Mouse (Mus musculus) hindbrain, embryonic 14.5 days (tissue): ENCODE measurements at regions not wholly inside any gene's neighbourhood (a gene's known extent, or its start where the extent isn't known, plus 50 kb on each side); places are given as distances from the start of the nearest gene placed in this dataset.

Source experiments
- ATAC-seq: fragments of 200-750 bp; cut with Nextera tagmentation; 2 replicates; pipeline ENCODE4 v1.8.0; 2017; ENCODE audit warnings: moderate number of reproducible peaks, mild to moderate bottlenecking, moderate TSS enrichment, moderate library complexity; ENCODE audit not compliant: low FRiP score
- DNase-seq: peaks from one replicate; pipeline ENCODE4 v3.0.0-alpha.2; 2015; ENCODE audit warnings: low spot score
- H3K27ac ChIP-seq: fragments of 300-500 bp; sonication (generic); 2 replicates; pipeline ENCODE4 v1.5.1; 2014; ENCODE audit warnings: mild to moderate bottlenecking, moderate library complexity
- H3K27me3 ChIP-seq: fragments of 300-500 bp; sonication (generic); 2 replicates; pipeline ENCODE4 v1.6.1; 2014; ENCODE audit warnings: mild to moderate bottlenecking, low read length, mixed read lengths; ENCODE audit not compliant: control insufficient read depth, insufficient read depth
- H3K36me3 ChIP-seq: fragments of 300-500 bp; sonication (generic); replicated peaks from 2 replicates; pipeline ENCODE4 v1.6.1; 2014; ENCODE audit not compliant: control insufficient read depth, insufficient read depth
- H3K4me1 ChIP-seq: fragments of 300-500 bp; sonication (generic); replicated peaks from 2 replicates; pipeline ENCODE4 v1.6.1; 2014; ENCODE audit warnings: antibody characterized with exemption, low read length, mixed read lengths; ENCODE audit not compliant: control insufficient read depth, insufficient read depth
- H3K4me2 ChIP-seq: fragments of 300-500 bp; sonication (generic); replicated peaks from 2 replicates; pipeline ENCODE4 v1.6.1; 2014; ENCODE audit warnings: mild to moderate bottlenecking, moderate library complexity
- H3K4me3 ChIP-seq: fragments of 300-500 bp; sonication (generic); replicated peaks from 2 replicates; pipeline ENCODE4 v1.5.1; 2014; ENCODE audit warnings: mild to moderate bottlenecking, low read length
- H3K9ac ChIP-seq: fragments of 300-500 bp; sonication (generic); 2 replicates; pipeline ENCODE4 v1.6.1; 2014
- H3K9me3 ChIP-seq: fragments of 300-500 bp; sonication (generic); 2 replicates; pipeline ENCODE4 v1.6.1; 2016; ENCODE audit warnings: low read length; ENCODE audit not compliant: control insufficient read depth
- whole genome bisulfite sequencing: fragments of 180-500 bp; shearing (Covaris S2); extraction: QIAGEN DNeasy Blood & Tissue Kit; methylation state at CpG from one replicate; pipeline ENCODE4 v1.1.7; 2014; 5-methylcytosine and 5-hydroxymethylcytosine counted together

DNA sequence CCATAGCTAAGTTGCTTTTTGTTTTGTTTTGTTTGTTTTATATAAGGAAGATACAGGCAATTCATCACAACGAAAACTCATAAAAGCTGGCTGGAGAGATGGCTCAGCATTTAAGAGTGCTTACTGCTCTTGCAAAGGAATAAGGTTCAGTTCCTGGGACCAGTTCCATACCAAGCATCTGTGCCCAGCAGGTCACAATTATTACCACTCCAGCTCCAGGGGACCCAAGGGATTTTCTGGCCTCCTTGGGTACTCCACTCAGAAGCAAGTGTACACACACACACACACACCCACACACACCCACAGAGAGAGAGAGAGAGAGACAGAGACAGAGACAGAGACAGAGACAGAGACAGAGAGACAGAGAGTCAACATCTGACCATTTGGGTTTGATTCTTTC lies 359.6 kb upstream of the Trib2 start:
- Histone ChIP-seq H3K27ac (no peak overlapping the region), H3K9ac (no peak overlapping the region), H3K27me3 (no peaks in the 10 kb centered on the region), H3K4me1 (peaks cover 2% of the 10 kb centered on the region; the same call in 1 of the 2 replicates), H3K36me3 (no peaks in the 10 kb centered on the region), H3K4me3 (no peak overlapping the region), H3K4me2 (no peak overlapping the region), H3K9me3 (no peaks in the 10 kb centered on the region)
- 90% methylated on average over 1 of the region's 1 CpGs for WGBS
- ATAC-seq (no peak), DNase-seq (no peak)

DNA sequence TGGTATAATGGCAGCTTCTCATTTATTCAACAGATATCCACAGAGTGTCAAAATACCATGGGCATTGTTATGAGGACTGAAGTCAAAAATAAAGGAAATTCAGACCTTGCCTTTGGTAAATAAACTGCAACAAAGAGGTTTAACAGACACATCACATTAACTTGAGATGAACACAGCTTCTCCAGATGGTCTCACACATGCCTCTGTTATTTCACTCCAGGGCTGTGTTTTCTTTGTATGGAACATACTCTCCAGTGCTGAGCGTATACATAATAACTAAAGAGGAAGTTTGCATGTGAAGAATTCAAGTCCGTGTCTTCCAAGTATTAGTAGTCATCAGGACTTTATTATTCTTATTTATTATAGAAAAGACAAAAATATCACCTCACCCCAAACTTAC lies 355.5 kb upstream of the Trib2 start:
- no peak overlapping the region for H3K4me2 ChIP-seq
- no peak for ATAC-seq
- H3K36me3 ChIP-seq: no peaks in the 10 kb centered on the region
- H3K9ac ChIP-seq: no peak overlapping the region
- H3K4me1 ChIP-seq: no peaks in the 10 kb centered on the region
- 79% methylated on average over 2 of the region's 2 CpGs for WGBS
- no peak for DNase-seq
- no peak overlapping the region for H3K4me3 ChIP-seq
- no peaks in the 10 kb centered on the region for H3K27me3 ChIP-seq
- no peak overlapping the region for H3K27ac ChIP-seq
- H3K9me3 ChIP-seq: no peaks in the 10 kb centered on the region

DNA sequence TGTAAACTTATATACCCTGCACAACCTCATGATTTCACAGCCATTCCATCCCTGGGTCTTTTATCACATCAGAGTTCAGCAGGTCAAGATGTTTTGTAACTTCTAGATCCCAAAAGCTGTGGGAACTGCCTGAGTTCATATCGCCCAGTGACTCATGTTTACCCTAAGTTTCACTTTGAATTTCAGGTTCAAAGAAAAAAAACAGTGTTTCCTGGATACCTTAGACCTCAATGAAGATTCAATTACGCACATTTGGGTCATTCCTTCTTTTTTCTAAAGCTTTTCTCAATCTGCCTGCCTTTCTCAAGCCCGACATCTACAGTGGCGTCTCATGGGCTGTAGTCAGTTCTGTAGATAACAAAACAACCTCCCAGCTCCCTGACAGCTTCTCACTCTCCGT lies 354.9 kb upstream of the Trib2 start:
- DNase-seq (no peak), ATAC-seq (no peak)
- Histone ChIP-seq H3K27ac (no peak overlapping the region), H3K4me3 (no peak overlapping the region), H3K36me3 (no peaks in the 10 kb centered on the region), H3K9ac (no peak overlapping the region), H3K27me3 (no peaks in the 10 kb centered on the region), H3K4me1 (no peaks in the 10 kb centered on the region), H3K9me3 (no peaks in the 10 kb centered on the region), H3K4me2 (no peak overlapping the region)
- 89% methylated on average over 5 of the region's 5 CpGs for WGBS

DNA sequence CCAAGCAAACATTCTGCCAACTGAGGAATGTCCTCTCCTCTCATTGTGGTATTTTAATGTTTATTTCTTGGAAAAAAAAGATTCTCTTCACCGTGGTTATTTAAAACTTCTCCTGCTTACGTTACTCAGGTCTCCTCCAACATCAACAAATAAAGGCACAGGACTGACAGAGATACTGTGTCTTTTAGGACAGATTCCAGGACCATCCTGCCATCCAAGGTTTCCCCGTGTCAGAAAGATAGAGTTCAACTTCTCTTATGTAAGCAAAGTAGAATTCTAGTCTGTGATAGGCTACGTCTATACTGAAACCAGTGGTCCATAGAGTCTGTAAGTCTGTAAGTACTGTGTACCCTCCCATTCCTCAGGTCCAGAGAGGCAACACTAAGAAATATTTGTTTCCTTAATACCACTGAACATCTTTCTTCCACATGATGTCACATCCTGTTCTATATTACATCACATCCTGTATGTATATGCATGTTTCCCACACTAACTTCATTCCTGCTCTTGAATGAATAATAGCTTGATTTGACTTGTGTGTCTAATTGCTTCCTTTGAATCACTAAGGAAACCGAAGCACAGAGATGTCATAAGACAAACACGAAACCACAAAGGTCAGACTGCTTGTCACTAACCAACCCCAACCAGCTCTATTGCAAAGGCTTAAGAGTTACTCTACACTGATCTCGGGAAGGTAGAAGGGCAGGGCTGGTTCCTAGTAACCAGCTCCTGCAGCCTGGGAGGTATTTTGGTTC lies 353.2 kb upstream of the Trib2 start:
- no peak overlapping the region for H3K9ac ChIP-seq
- no peaks in the 10 kb centered on the region for H3K27me3 ChIP-seq
- DNase-seq: no peak
- no peaks in the 10 kb centered on the region for H3K4me1 ChIP-seq
- no peak overlapping the region for H3K4me3 ChIP-seq
- H3K9me3 ChIP-seq: no peaks in the 10 kb centered on the region
- H3K36me3 ChIP-seq: no peaks in the 10 kb centered on the region
- ATAC-seq: no peak
- no peak overlapping the region for H3K4me2 ChIP-seq
- 80% methylated on average over 7 of the region's 7 CpGs for WGBS
- H3K27ac ChIP-seq: no peak overlapping the region

DNA sequence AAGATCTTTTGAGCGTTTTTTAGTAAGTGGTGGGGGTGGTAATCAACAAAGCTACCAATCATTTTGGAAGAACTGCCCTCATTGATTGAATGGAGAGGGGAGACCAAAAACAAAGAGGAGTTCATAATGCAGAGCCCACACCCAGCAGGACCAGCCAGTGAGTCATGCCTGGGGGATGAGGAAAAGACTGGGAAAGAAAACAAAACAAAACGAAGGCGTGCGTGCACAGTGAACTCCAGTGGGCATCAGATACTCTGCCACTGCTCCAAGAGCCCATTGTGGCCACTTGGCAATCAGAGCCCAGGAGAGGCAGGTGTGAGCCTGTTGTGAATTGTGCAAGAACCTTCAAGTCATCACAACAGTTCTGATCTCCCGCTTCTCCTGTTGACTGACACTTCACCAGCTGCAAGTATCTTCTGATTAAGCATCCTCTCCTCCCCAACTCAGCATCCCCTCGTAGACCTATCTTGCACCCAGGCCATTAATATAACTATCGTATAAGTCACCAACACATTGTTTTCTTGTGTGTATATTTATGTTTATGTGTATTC lies 351.1 kb upstream of the Trib2 start:
- Histone ChIP-seq H3K4me2 (no peak overlapping the region), H3K27me3 (no peaks in the 10 kb centered on the region), H3K4me3 (no peak overlapping the region), H3K4me1 (no peaks in the 10 kb centered on the region), H3K27ac (no peak overlapping the region), H3K9ac (no peak overlapping the region), H3K9me3 (no peaks in the 10 kb centered on the region), H3K36me3 (no peaks in the 10 kb centered on the region)
- DNase-seq (no peak), ATAC-seq (no peak)
- 79% methylated on average over 7 of the region's 7 CpGs for WGBS

DNA sequence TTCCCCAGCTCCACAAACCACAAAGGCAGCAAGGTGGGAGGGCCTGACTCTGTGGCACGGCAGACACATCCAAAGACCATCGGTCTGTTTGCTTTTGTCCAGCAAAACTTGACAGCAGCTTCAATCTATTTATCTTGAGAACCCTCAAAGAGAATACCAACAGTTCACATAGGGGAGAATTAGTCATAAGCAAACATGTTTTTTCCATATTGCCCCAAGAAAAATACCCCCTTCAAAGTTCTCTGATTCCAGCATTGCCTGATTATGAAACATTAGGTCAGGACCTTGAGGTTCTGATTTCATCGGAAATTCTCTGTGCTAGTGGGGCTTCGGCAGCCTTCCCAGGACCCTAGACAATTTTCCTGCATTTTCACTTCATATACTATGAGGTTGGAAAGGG lies 348.4 kb upstream of the Trib2 start:
- no peak overlapping the region for H3K4me3 ChIP-seq
- WGBS: 82% methylated on average over 4 of the region's 4 CpGs
- no peak overlapping the region for H3K27ac ChIP-seq
- H3K4me2 ChIP-seq: no peak overlapping the region
- ATAC-seq (no peak), DNase-seq (no peak)
- no peaks in the 10 kb centered on the region for H3K36me3 ChIP-seq
- H3K27me3 ChIP-seq: no peaks in the 10 kb centered on the region
- no peak overlapping the region for H3K9ac ChIP-seq
- no peaks in the 10 kb centered on the region for H3K9me3 ChIP-seq
- H3K4me1 ChIP-seq: no peaks in the 10 kb centered on the region

DNA sequence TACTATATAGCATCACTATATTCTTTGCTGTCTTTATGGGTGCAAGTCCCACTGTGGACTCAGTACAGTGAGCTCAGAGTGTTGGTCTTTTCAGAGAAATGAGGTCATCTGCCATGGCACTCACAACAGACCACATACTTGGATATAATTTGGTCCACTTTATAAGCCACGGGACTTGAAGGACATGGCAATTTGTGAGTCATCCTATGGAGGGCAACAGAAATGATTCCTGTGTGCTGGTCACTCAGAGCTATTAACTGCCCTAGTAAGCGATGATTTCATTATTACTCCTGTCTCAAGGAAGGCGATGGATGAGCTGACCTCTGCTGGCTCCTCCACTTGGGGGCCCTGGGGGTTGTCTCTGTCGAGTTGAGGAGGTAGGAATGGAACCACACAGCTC lies 345.2 kb upstream of the Trib2 start:
- no peak overlapping the region for H3K27ac ChIP-seq
- DNase-seq: no peak
- H3K9ac ChIP-seq: no peak overlapping the region
- H3K4me3 ChIP-seq: no peak overlapping the region
- H3K4me1 ChIP-seq: 0 out of 2 replicates have a peak, but pooled peaks cover 7% of the 10 kb centered on the region
- no peaks in the 10 kb centered on the region for H3K36me3 ChIP-seq
- no peak overlapping the region for H3K4me2 ChIP-seq
- no peaks in the 10 kb centered on the region for H3K27me3 ChIP-seq
- ATAC-seq: no peak
- 73% methylated on average over 4 of the region's 4 CpGs for WGBS
- H3K9me3 ChIP-seq: no peaks in the 10 kb centered on the region

DNA sequence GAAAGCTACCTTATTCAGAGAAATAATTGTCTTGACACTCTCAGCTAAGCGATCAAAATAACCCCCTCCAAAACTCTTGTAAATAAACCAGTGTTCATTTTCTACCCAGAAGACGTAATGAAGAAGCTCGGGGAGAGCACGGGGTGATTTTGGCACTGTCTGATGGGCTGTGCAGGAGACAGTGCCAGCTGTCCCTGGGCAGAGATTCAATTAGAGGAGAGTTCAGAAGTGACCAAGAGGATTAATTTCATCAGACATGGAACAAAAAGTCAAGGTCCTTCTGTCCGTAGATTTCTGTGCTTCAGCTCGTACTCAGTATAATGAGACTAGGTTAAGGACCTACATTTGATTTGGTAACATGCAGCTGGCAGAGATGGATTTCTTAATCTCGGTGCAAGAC lies 341.2 kb upstream of the Trib2 start:
- Histone ChIP-seq H3K27ac (no peak overlapping the region), H3K4me3 (no peak overlapping the region), H3K4me1 (peaks cover 14% of the 10 kb centered on the region), H3K36me3 (no peaks in the 10 kb centered on the region), H3K9ac (no peak overlapping the region), H3K9me3 (no peaks in the 10 kb centered on the region), H3K4me2 (no peak overlapping the region), H3K27me3 (no peaks in the 10 kb centered on the region)
- peak; percentile 36 for DNase-seq
- no peak for ATAC-seq
- WGBS: 60% methylated on average over 7 of the region's 7 CpGs

DNA sequence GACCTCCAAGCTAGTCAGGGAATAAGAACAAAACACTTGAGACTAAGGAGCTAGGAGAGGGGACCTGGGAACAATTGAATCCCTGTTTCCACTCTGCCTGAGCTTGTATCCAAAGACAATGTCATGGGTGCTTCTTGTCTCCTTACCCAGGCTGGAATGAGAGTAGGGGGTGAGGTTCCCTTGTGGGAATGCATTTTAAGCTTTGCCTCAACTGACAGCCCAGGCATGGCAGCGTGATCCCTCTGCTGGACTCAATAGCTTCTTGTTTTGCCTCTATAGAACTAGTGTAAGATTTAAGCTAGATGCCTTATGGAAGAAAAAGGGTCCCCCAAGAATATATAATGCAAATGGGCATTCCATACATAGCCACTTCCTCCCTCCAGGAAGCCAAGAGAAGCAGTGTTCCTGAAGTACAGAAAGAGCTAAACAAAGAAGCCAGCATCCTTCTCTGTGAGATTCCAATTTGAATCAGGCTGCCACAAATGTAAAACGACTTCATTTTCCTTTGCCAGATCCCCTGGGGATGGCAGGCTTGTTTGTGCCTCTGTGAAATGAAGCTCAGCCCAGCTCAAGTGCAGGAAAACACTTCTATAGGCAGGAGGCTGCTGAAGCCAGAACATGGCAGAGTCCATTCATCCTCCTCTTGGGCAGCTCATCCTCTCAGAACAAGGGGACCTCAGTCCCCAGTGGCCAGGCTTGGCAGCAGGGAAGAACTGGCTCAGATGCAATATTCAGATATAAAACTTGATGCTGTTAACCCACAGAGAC lies 339.3 kb upstream of the Trib2 start:
- Histone ChIP-seq H3K27me3 (no peaks in the 10 kb centered on the region), H3K4me1 (peaks cover 14% of the 10 kb centered on the region), H3K4me3 (no peak overlapping the region), H3K9ac (no peak overlapping the region), H3K9me3 (no peaks in the 10 kb centered on the region), H3K27ac (peak overlapping the region; percentile 72), H3K4me2 (no peak overlapping the region), H3K36me3 (no peaks in the 10 kb centered on the region)
- DNase-seq (peak; percentile 73), ATAC-seq (peak; percentile 89)
- 12% methylated on average over 2 of the region's 2 CpGs for WGBS
